Mouse (Mus musculus) ES-Bruce4 (cell line): Measurements from ENCODE around the gene Rbck1. TPM values are rescaled to one million over a fixed set of nuclear protein-coding genes. Genes with fewer than 3 reads are reported as not detected.
"Not testable (repeated sequence)": the region's sequence is repeated elsewhere in the genome, so short reads cannot be mapped to it uniquely, and the experiment has no call there.

Source experiments
- H3K27ac ChIP-seq: 2 replicates; pipeline ENCODE4 v1.5.1; 2012; ENCODE audit warnings: low read length, inconsistent platforms; ENCODE audit not compliant: insufficient read depth
- H3K27me3 ChIP-seq: 2 replicates; pipeline ENCODE4 v1.6.1; 2012; ENCODE audit warnings: mild to moderate bottlenecking, low read length, inconsistent platforms; ENCODE audit not compliant: control insufficient read depth, poor library complexity, insufficient read depth, severe bottlenecking
- H3K36me3 ChIP-seq: 2 replicates; pipeline ENCODE4 v1.6.1; 2012; ENCODE audit warnings: inconsistent platforms, mild to moderate bottlenecking, low read length, moderate library complexity; ENCODE audit not compliant: control insufficient read depth, poor library complexity, insufficient read depth, severe bottlenecking
- H3K4me1 ChIP-seq: one replicate; pipeline ENCODE4 v1.8.1; 2011; ENCODE audit warnings: low read length; ENCODE audit not compliant: control insufficient read depth, insufficient read depth
- H3K4me3 ChIP-seq: 2 replicates; pipeline ENCODE4 v1.5.1; 2011; ENCODE audit warnings: low read depth, mild to moderate bottlenecking, low read length
- H3K9ac ChIP-seq: 2 replicates; pipeline ENCODE4 v1.6.1; 2012; ENCODE audit warnings: low read depth, mild to moderate bottlenecking, inconsistent platforms; ENCODE audit not compliant: poor library complexity, severe bottlenecking
- H3K9me3 ChIP-seq: replicated peaks from 2 replicates; pipeline ENCODE4 v1.6.1; 2012; ENCODE audit warnings: mild to moderate bottlenecking, low read length, inconsistent platforms; ENCODE audit not compliant: control insufficient read depth, poor library complexity, insufficient read depth, severe bottlenecking
- CTCF ChIP-seq: IDR thresholded peaks from one replicate; pipeline ENCODE4 v1.8.1; 2011; ENCODE audit warnings: low read depth, low read length
- EP300 ChIP-seq: IDR thresholded peaks from 2 replicates; pipeline ENCODE4 v1.6.1; 2011; ENCODE audit warnings: low read depth, low read length; ENCODE audit not compliant: insufficient read depth
- POLR2A ChIP-seq: IDR thresholded peaks from one replicate; pipeline ENCODE4 v1.8.1; 2011; ENCODE audit warnings: low read length; ENCODE audit not compliant: insufficient read depth
- polyA plus RNA-seq: library from polyadenylated mRNA; stranded (reverse); fragments of >200 nt; gene quantifications from 2 replicates; pipeline ENCODE4 v1.2.4, GENCODE M21; 2011; ENCODE audit warnings: low read depth; ENCODE audit not compliant: missing spikeins, insufficient read depth, insufficient read length

Gene Rbck1
- polyA plus RNA-seq, 1 experiment: 86.7 TPM

- no peak overlapping the region for H3K9ac ChIP-seq
- no peak overlapping the region for H3K4me3 ChIP-seq
- H3K4me1 ChIP-seq: no peaks in the 10 kb centered on the region
- H3K9me3 ChIP-seq: no peaks in the 10 kb centered on the region
- no peaks in the 10 kb centered on the region for H3K27me3 ChIP-seq
- H3K27ac ChIP-seq: no peak overlapping the region
- no peak for TF ChIP-seq EP300
- no peak for TF ChIP-seq POLR2A
- no peak for TF ChIP-seq CTCF
- peaks cover 11% of the 10 kb centered on the region for H3K36me3 ChIP-seq
Observed at GRCm38 (mm10) chr2:152302862-152303261, 29.6 kb downstream of the Rbck1 start.

- H3K27ac ChIP-seq: no peak overlapping the region
- no peak for TF ChIP-seq EP300
Observed at GRCm38 (mm10) chr2:152294541-152294940, 37.9 kb downstream of the Rbck1 start.

GRCm38 (mm10) chr2:152293727-152294475, 38.6 kb downstream of the Rbck1 start, which contains the start of gene Tbc1d20:
Gene Tbc1d20, plus strand, starts transcription at chr2:152293828.
- H3K4me3 ChIP-seq: peak within 1 kb of the TSS; percentile 79
- H3K9ac ChIP-seq: peak within 1 kb of the TSS; percentile 92
- H3K27me3 ChIP-seq: no peaks in the 10 kb centered on the region
- no peaks in the 10 kb centered on the region for H3K9me3 ChIP-seq
- H3K36me3 ChIP-seq: no peaks in the 10 kb centered on the region
- TF ChIP-seq POLR2A (peak; percentile 67), EP300 (no peak), CTCF (no peak)
- no peak within 1 kb of the TSS for H3K27ac ChIP-seq
- H3K4me1 ChIP-seq: no peaks in the 10 kb centered on the region

More at GRCm38 (mm10) chr2:152294541-152294940, 37.9 kb downstream of the Rbck1 start:
- no peaks in the 10 kb centered on the region for H3K27me3 ChIP-seq
- H3K36me3 ChIP-seq: no peaks in the 10 kb centered on the region
- peak overlapping the region; percentile 92; the same call in 1 of the 2 replicates for H3K9ac ChIP-seq
- H3K9me3 ChIP-seq: no peaks in the 10 kb centered on the region
- H3K4me3 ChIP-seq: peak overlapping the region; percentile 79
- H3K4me1 ChIP-seq: no peaks in the 10 kb centered on the region

- Histone ChIP-seq H3K36me3 (no peaks in the 10 kb centered on the region), H3K4me1 (no peaks in the 10 kb centered on the region), H3K27ac (no peak overlapping the region), H3K9me3 (no peaks in the 10 kb centered on the region), H3K27me3 (no peaks in the 10 kb centered on the region), H3K9ac (peak overlapping the region; percentile 92), H3K4me3 (peak overlapping the region; percentile 69)
- TF ChIP-seq POLR2A: no peak
- TF ChIP-seq EP300: no peak
- no peak for TF ChIP-seq CTCF
Observed at GRCm38 (mm10) chr2:152293179-152293726, 39.2 kb downstream of the Rbck1 start.

GRCm38 (mm10) chr2:152292475-152292874, 40.0 kb downstream of the Rbck1 start:
- H3K27me3 ChIP-seq: no peaks in the 10 kb centered on the region
- TF ChIP-seq CTCF: no peak
- no peak for TF ChIP-seq POLR2A
- TF ChIP-seq EP300: no peak
- no peaks in the 10 kb centered on the region for H3K4me1 ChIP-seq
- no peaks in the 10 kb centered on the region for H3K36me3 ChIP-seq
- H3K27ac ChIP-seq: no peak overlapping the region
- H3K9ac ChIP-seq: no peak overlapping the region
- H3K9me3 ChIP-seq: no peaks in the 10 kb centered on the region
- H3K4me3 ChIP-seq: no peak overlapping the region

GRCm38 (mm10) chr2:152289623-152290022, 42.8 kb downstream of the Rbck1 start:
- H3K9ac ChIP-seq, H3K27me3 ChIP-seq, H3K4me1 ChIP-seq, H3K27ac ChIP-seq, H3K9me3 ChIP-seq, H3K4me3 ChIP-seq: not testable (repeated sequence)
- H3K36me3 ChIP-seq: peaks cover 12% of the 10 kb centered on the region
